Mouse (Mus musculus): ENCODE results near the gene Gm10337. TPM values are rescaled to one million over a fixed set of nuclear protein-coding genes. Genes with fewer than 3 reads are reported as not detected.
A peak's percentile ranks its signal among the peaks of the same experiment; 100 is the strongest.

The Gm10337 gene
- polyA plus RNA-seq (2011; ENCODE audit: insufficient read length, low read depth, missing spikeins): not detected in 2 replicates

DNA sequence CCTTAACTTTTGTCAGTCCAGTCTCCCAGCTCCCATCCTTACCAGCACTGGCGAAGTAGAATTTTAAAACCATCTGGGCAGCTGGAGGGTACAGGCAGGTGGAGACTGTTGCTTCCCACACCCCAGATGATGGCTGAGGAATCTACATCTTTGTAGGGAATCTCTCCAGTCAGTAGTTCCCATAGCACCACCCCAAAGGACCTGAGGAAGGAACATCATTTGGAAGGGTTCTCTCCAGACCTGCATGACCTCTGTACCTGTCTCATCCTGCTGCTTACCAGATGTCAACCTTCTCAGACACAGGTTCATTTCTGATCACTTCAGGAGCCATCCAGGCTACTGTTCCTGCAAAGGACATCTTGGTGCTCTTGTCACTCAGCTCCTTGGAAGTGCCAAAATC is at the start of gene Gm10337:
TSS of gene Gm10337 (plus strand) at position 276 of the 400 bp plus-strand sequence.
- TF ChIP-seq POLR2A (IDR thresholded peaks at IDR 0.05; ENCODE audit: low read depth, low read length): no peak
- TF ChIP-seq CTCF (IDR thresholded peaks at IDR 0.05; ENCODE audit: borderline replicate concordance, insufficient read depth, low read length): no peak
- Histone ChIP-seq H3K27ac (ENCODE audit: insufficient read depth, low read length) (no peak within 1 kb of the TSS), H3K4me1 (ENCODE audit: control insufficient read depth, insufficient read depth, low read length) (no peaks in the 10 kb centered on the region), H3K4me3 (ENCODE audit: insufficient read depth, low read length) (no peak within 1 kb of the TSS)

GRCm38 (mm10) chr15:102455993-102456392 is 47.5 kb upstream of the Gm10337 start:
- peak; percentile 29; the same call in 1 of the 2 replicates for TF ChIP-seq CTCF (IDR thresholded peaks at IDR 0.05; ENCODE audit: borderline replicate concordance, insufficient read depth, low read length)
- no peak for TF ChIP-seq POLR2A (IDR thresholded peaks at IDR 0.05; ENCODE audit: low read depth, low read length)
- no peak overlapping the region for H3K4me3 ChIP-seq (ENCODE audit: insufficient read depth, low read length)
- peaks cover 11% of the 10 kb centered on the region; the same call in 1 of the 2 replicates for H3K4me1 ChIP-seq (ENCODE audit: control insufficient read depth, insufficient read depth, low read length)
- H3K27ac ChIP-seq (ENCODE audit: insufficient read depth, low read length): no peak overlapping the region

DNA sequence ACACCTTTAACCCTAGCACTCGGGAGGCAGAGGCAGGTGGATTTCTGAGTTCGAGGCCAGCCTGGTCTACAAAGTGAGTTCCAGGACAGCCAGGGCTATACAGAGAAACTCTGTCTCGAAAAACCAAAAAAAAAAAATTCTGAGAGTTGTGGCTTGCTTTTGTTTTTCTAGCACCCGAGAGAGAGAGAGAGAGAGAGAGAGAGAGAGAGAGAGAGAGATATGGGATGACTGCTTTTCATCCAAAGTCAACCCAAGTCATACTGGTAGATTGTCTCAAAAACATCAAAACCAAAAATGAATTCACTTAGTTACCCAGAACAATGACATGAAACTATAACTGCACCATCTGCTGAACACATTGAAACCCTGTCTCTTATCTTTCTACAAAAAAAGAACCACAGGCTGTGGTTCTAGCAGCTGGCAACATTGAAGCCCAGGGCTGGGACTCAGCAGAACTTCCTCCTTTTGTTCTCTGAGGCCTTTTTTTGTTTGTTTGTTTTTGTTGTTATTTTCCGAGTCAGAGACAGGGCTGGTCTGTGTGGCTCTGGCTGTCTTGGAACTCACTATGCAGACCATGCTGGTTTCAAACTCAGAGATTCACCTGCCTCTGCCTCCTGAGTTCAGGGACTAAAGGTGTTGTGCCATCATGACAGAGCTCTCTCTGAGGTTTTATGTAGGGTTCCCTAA is 45.3 kb upstream of the Gm10337 start:
- Histone ChIP-seq H3K4me1 (ENCODE audit: control insufficient read depth, insufficient read depth, low read length) (peaks cover 11% of the 10 kb centered on the region; the same call in 1 of the 2 replicates), H3K27ac (ENCODE audit: insufficient read depth, low read length) (no peak overlapping the region), H3K4me3 (ENCODE audit: insufficient read depth, low read length) (no peak overlapping the region)
- TF ChIP-seq CTCF (IDR thresholded peaks at IDR 0.05; ENCODE audit: borderline replicate concordance, insufficient read depth, low read length) (no peak), POLR2A (IDR thresholded peaks at IDR 0.05; ENCODE audit: low read depth, low read length) (no peak)

DNA sequence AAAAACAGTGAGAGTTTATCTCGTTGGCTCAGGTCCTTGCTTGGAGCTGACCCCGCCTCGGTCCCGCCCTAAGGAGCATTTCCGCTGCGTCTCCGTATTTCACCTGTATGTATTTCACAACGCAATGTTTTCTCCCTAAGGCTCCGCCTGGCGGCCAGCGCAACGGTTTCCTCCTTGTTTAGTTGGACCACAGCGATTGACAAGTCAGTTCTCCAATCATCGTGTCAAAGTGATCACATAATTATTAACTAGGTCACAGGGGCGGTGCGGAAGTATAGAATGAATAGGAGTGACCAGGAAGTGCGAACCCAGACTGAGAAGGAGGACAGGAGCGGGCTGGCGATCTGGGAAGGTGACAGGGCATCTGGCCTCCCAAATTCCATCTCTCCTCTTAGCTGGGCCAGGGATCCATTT is 44.6 kb upstream of the Gm10337 start, which contains the start of gene Prr13:
TSS of gene Prr13 (plus strand) at position 125 of the 414 bp plus-strand sequence.
- H3K4me1 ChIP-seq (ENCODE audit: control insufficient read depth, insufficient read depth, low read length): peaks cover 11% of the 10 kb centered on the region; the same call in 1 of the 2 replicates
- TF ChIP-seq POLR2A (IDR thresholded peaks at IDR 0.05; ENCODE audit: low read depth, low read length) (peak; percentile 97), CTCF (IDR thresholded peaks at IDR 0.05; ENCODE audit: borderline replicate concordance, insufficient read depth, low read length) (0 out of 2 replicates have a peak, but pooled peaks have one; percentile 15)
- no peak within 1 kb of the TSS for H3K27ac ChIP-seq (ENCODE audit: insufficient read depth, low read length)
- H3K4me3 ChIP-seq (ENCODE audit: insufficient read depth, low read length): peak within 1 kb of the TSS; percentile 80

- Histone ChIP-seq H3K4me3 (ENCODE audit: insufficient read depth, low read length) (peak overlapping the region; percentile 80), H3K4me1 (ENCODE audit: control insufficient read depth, insufficient read depth, low read length) (peaks cover 11% of the 10 kb centered on the region; the same call in 1 of the 2 replicates), H3K27ac (ENCODE audit: insufficient read depth, low read length) (no peak overlapping the region)
- TF ChIP-seq POLR2A (IDR thresholded peaks at IDR 0.05; ENCODE audit: low read depth, low read length) (no peak), CTCF (IDR thresholded peaks at IDR 0.05; ENCODE audit: borderline replicate concordance, insufficient read depth, low read length) (no peak)
Measured at GRCm38 (mm10) chr15:102459381-102459780, 44.1 kb upstream of the Gm10337 start.

GRCm38 (mm10) chr15:102459847-102460246 is 43.7 kb upstream of the Gm10337 start:
- peak overlapping the region; percentile 80 for H3K4me3 ChIP-seq (ENCODE audit: insufficient read depth, low read length)
- peaks cover 11% of the 10 kb centered on the region; the same call in 1 of the 2 replicates for H3K4me1 ChIP-seq (ENCODE audit: control insufficient read depth, insufficient read depth, low read length)
- peak overlapping the region; percentile 6; the same call in 1 of the 2 replicates for H3K27ac ChIP-seq (ENCODE audit: insufficient read depth, low read length)
- TF ChIP-seq CTCF (IDR thresholded peaks at IDR 0.05; ENCODE audit: borderline replicate concordance, insufficient read depth, low read length) (no peak), POLR2A (IDR thresholded peaks at IDR 0.05; ENCODE audit: low read depth, low read length) (no peak)

DNA sequence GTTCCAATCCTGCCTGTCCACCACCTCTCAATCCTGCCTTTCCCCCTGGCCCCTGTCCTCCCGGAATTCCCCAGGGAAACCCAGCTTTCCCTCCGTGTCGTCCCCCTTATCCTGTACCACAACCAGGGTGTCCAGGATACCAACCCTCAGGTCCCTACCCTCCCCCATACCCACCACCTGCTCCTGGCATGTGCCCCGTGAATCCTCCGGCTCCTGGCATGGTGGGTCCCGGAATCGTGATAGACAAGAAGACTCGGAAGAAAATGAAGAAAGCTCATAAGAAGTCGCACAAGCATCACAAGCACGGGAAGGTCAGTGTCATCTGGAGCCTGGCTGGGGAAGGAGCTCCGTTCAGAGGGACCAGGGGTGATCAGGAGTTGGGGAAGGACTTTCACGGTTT is 43.1 kb upstream of the Gm10337 start:
- TF ChIP-seq CTCF (IDR thresholded peaks at IDR 0.05; ENCODE audit: borderline replicate concordance, insufficient read depth, low read length) (no peak), POLR2A (IDR thresholded peaks at IDR 0.05; ENCODE audit: low read depth, low read length) (0 out of 2 replicates have a peak, but pooled peaks have one; percentile 3)
- Histone ChIP-seq H3K4me3 (ENCODE audit: insufficient read depth, low read length) (peak overlapping the region; percentile 1; the same call in 1 of the 2 replicates), H3K27ac (ENCODE audit: insufficient read depth, low read length) (peak overlapping the region; percentile 69; the same call in 1 of the 2 replicates), H3K4me1 (ENCODE audit: control insufficient read depth, insufficient read depth, low read length) (peaks cover 11% of the 10 kb centered on the region; the same call in 1 of the 2 replicates)

GRCm38 (mm10) chr15:102460971-102461370 is 42.6 kb upstream of the Gm10337 start:
- Histone ChIP-seq H3K4me3 (ENCODE audit: insufficient read depth, low read length) (peak overlapping the region; percentile 1; the same call in 1 of the 2 replicates), H3K27ac (ENCODE audit: insufficient read depth, low read length) (peak overlapping the region; percentile 69; the same call in 1 of the 2 replicates), H3K4me1 (ENCODE audit: control insufficient read depth, insufficient read depth, low read length) (peaks cover 11% of the 10 kb centered on the region; the same call in 1 of the 2 replicates)
- TF ChIP-seq CTCF (IDR thresholded peaks at IDR 0.05; ENCODE audit: borderline replicate concordance, insufficient read depth, low read length) (no peak), POLR2A (IDR thresholded peaks at IDR 0.05; ENCODE audit: low read depth, low read length) (no peak)

DNA sequence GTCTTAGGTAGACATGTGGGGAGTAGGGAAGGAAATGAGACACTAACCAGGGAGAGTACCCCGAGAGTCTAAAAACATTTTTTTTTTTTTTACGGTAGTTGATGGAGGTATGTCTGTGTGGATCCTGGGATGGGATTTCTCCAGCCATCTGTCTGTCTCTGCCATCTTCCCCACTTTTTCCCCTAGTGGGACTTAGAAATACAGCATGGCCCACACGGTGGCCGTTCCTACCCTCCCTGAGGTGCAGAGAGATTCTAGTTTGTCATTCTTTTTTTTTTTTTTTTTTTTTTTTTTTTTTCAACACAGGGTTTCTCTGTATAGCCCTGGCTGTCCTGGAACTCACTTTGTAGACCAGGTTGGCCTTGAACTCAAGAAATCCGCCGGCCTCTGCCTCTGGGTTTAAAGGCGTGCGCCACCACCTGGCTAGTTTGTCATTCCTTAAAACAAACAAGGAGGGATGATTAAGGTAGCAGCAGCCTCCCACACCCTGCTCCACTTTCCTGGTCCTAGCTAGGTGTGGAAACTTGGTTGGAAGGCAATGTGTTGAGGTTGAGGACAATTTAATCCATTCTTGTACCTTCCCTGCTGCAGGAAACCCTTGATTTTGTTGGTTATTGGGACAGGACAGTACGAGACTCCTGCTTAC is 42.0 kb upstream of the Gm10337 start:
- TF ChIP-seq POLR2A (IDR thresholded peaks at IDR 0.05; ENCODE audit: low read depth, low read length) (no peak), CTCF (IDR thresholded peaks at IDR 0.05; ENCODE audit: borderline replicate concordance, insufficient read depth, low read length) (no peak)
- Histone ChIP-seq H3K27ac (ENCODE audit: insufficient read depth, low read length) (peak overlapping the region; percentile 69; the same call in 1 of the 2 replicates), H3K4me3 (ENCODE audit: insufficient read depth, low read length) (no peak overlapping the region), H3K4me1 (ENCODE audit: control insufficient read depth, insufficient read depth, low read length) (peaks cover 11% of the 10 kb centered on the region; the same call in 1 of the 2 replicates)

Data from embryonic fibroblast, embryonic 13.5 days (primary cell).